Mouse (Mus musculus) hindbrain, embryonic 14.5 days (tissue): Measurements from ENCODE around the gene Prkca. TPM values are rescaled to one million over a fixed set of nuclear protein-coding genes. Genes with fewer than 3 reads are reported as not detected.
"Not testable (repeated sequence)": the region's sequence is repeated elsewhere in the genome, so short reads cannot be mapped to it uniquely, and the experiment has no call there.

Experiments
- ATAC-seq: fragments of 200-750 bp; cut with Nextera tagmentation; 2 replicates; pipeline ENCODE4 v1.8.0; 2017; ENCODE audit warnings: moderate number of reproducible peaks, mild to moderate bottlenecking, moderate TSS enrichment, moderate library complexity; ENCODE audit not compliant: low FRiP score
- DNase-seq: peaks from one replicate; pipeline ENCODE4 v3.0.0-alpha.2; 2015; ENCODE audit warnings: low spot score
- H3K27ac ChIP-seq: fragments of 300-500 bp; sonication (generic); 2 replicates; pipeline ENCODE4 v1.5.1; 2014; ENCODE audit warnings: mild to moderate bottlenecking, moderate library complexity
- H3K27me3 ChIP-seq: fragments of 300-500 bp; sonication (generic); 2 replicates; pipeline ENCODE4 v1.6.1; 2014; ENCODE audit warnings: mild to moderate bottlenecking, low read length, mixed read lengths; ENCODE audit not compliant: control insufficient read depth, insufficient read depth
- H3K36me3 ChIP-seq: fragments of 300-500 bp; sonication (generic); replicated peaks from 2 replicates; pipeline ENCODE4 v1.6.1; 2014; ENCODE audit not compliant: control insufficient read depth, insufficient read depth
- H3K4me1 ChIP-seq: fragments of 300-500 bp; sonication (generic); replicated peaks from 2 replicates; pipeline ENCODE4 v1.6.1; 2014; ENCODE audit warnings: antibody characterized with exemption, low read length, mixed read lengths; ENCODE audit not compliant: control insufficient read depth, insufficient read depth
- H3K4me2 ChIP-seq: fragments of 300-500 bp; sonication (generic); replicated peaks from 2 replicates; pipeline ENCODE4 v1.6.1; 2014; ENCODE audit warnings: mild to moderate bottlenecking, moderate library complexity
- H3K4me3 ChIP-seq: fragments of 300-500 bp; sonication (generic); replicated peaks from 2 replicates; pipeline ENCODE4 v1.5.1; 2014; ENCODE audit warnings: mild to moderate bottlenecking, low read length
- H3K9ac ChIP-seq: fragments of 300-500 bp; sonication (generic); 2 replicates; pipeline ENCODE4 v1.6.1; 2014
- H3K9me3 ChIP-seq: fragments of 300-500 bp; sonication (generic); 2 replicates; pipeline ENCODE4 v1.6.1; 2016; ENCODE audit warnings: low read length; ENCODE audit not compliant: control insufficient read depth
- WGBS: fragments of 180-500 bp; shearing (Covaris S2); extraction: QIAGEN DNeasy Blood & Tissue Kit; methylation state at CpG from one replicate; pipeline ENCODE4 v1.1.7; 2014; 5-methylcytosine and 5-hydroxymethylcytosine counted together
- polyA plus RNA-seq: library from polyadenylated mRNA; unstranded; fragments of >200 nt; fragmentation: Nextera tagmentation; extraction: Ambion mirVana; gene quantifications from 2 replicates; pipeline ENCODE4 v1.2.1, GENCODE M21; 2014

Gene Prkca
- polyA plus RNA-seq, 1 experiment from 2014 or later: 9.1 TPM

DNA sequence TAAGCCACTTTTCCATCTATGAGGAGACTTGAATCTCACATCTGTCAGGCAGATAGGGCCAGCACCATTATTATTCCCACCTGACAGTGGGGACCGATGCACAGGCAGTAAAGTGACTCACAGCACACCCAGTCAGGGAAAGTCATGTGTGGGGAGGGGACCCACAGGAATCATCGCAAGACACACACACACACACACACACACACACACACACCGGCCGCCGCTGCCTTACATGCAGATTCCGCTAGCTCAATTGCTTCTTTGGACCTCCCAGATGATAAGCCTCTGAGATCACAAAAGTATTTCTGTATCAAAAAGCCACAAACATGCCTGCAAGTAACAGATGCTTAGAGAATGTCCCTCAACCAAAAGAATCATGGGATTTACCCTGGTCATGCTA, 239.6 kb downstream of the Prkca start:
- H3K9me3 ChIP-seq: no peaks in the 10 kb centered on the region
- H3K4me3 ChIP-seq: no peak overlapping the region
- ATAC-seq: no peak
- no peaks in the 10 kb centered on the region for H3K4me1 ChIP-seq
- H3K36me3 ChIP-seq: no peaks in the 10 kb centered on the region
- H3K27me3 ChIP-seq: no peaks in the 10 kb centered on the region
- DNase-seq: no peak
- no peak overlapping the region for H3K9ac ChIP-seq
- H3K4me2 ChIP-seq: no peak overlapping the region
- WGBS: 81% methylated on average over 6 of the region's 6 CpGs
- H3K27ac ChIP-seq: no peak overlapping the region

DNA sequence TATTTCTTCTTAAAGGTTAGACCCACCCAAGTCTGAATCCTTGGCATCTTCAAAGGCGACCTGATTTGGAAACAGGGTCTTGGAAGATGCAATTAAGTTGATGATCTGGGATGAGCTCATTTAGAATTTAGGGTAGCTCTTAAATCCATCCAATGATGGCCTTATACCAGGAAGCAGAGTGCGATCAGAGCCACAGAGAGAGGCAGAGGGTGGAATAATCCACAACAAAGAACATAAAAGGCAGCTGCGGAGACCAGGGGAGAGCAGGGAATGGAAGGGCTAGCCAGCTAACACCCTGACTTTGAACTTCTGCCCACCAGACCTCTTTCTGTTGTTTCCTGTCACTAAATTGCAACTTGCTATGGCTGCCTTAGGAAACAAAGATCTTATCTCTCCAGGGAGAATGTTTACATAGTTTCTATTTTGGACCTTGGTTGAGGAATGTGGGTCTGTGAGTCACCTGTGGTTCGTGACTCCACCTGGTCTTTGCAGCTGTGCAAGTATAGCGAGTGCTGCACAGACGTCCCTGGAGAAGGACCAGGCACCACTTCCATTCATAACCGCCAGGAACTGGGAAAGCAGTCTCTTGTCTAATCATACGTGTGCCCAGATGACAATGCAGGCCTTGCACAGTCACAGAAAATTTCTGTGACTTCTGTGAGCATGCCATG, 242.3 kb downstream of the Prkca start:
- H3K9ac ChIP-seq: no peak overlapping the region
- no peaks in the 10 kb centered on the region for H3K36me3 ChIP-seq
- WGBS: 80% methylated on average over 8 of the region's 8 CpGs
- H3K4me3 ChIP-seq: no peak overlapping the region
- no peaks in the 10 kb centered on the region for H3K27me3 ChIP-seq
- no peak for ATAC-seq
- no peak overlapping the region for H3K4me2 ChIP-seq
- no peaks in the 10 kb centered on the region for H3K9me3 ChIP-seq
- no peak overlapping the region for H3K27ac ChIP-seq
- no peaks in the 10 kb centered on the region for H3K4me1 ChIP-seq
- no peak for DNase-seq

DNA sequence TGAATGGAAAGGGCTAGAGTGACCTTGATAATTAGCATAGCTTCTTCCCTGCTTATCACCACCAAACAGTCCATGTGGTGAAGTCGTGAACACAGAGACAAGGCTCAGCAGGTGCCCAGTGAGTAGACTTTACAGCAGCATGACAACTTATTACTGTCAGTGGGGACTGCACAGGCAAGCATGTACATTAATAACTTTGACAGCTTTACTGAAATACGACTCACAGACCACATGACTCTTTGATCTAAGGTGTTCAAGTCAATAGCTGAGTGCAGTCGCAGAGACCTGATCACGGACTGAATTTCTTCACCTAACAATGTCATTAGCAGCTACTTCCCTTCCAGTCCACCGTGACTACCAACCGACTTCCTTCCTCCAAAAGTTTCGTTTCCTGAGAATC, 245.4 kb downstream of the Prkca start:
- Histone ChIP-seq H3K4me1 (no peaks in the 10 kb centered on the region), H3K4me2 (no peak overlapping the region), H3K27ac (no peak overlapping the region), H3K4me3 (no peak overlapping the region), H3K36me3 (no peaks in the 10 kb centered on the region), H3K9ac (no peak overlapping the region), H3K9me3 (no peaks in the 10 kb centered on the region), H3K27me3 (no peaks in the 10 kb centered on the region)
- ATAC-seq: no peak
- 82% methylated on average over 7 of the region's 7 CpGs for WGBS
- no peak for DNase-seq

DNA sequence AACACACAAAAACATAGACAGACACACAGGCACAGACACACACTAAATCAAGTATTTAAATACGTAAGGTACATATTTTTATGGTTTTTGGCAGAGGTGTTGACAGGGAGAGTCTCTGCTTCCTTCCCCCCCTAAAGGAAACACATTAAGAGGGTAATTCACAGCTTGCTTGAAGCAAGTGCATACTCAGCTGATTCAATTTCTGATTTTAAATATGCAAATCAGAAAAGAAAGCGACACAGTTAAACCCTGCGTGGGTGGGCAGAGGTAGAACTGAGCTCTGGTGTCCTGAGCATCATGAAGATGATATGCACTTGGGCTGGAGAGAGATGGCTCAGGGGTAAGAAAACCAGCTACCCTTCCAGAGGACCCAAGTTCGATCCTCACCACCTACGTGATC, 248.9 kb downstream of the Prkca start:
- Histone ChIP-seq H3K27ac (no peak overlapping the region), H3K9me3 (no peaks in the 10 kb centered on the region), H3K27me3 (no peaks in the 10 kb centered on the region), H3K36me3 (no peaks in the 10 kb centered on the region), H3K4me1 (no peaks in the 10 kb centered on the region), H3K4me3 (no peak overlapping the region), H3K4me2 (no peak overlapping the region), H3K9ac (no peak overlapping the region)
- ATAC-seq: no peak
- DNase-seq: no peak
- 89% methylated on average over 5 of the region's 5 CpGs for WGBS

DNA sequence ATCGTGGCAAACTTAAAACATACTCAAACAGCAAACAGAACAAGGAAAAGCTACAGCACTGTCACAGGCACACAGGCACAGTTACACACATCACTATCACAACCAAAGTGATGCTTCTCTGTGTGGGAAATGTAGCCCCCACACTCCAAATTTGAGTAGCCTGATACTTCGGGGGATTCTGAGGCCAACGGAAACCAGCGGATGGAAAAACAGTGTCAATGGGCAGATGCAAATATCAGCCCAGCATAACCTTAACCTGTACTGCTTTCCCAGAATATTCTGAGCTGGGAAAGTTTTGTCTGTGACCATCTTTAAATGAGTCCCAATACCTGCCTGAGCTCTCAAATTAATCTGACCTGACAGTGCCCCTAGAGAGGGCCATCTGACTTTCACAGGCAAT, 250.5 kb downstream of the Prkca start:
- WGBS: 92% methylated on average over 4 of the region's 4 CpGs
- H3K9ac ChIP-seq: no peak overlapping the region
- H3K27ac ChIP-seq: no peak overlapping the region
- no peaks in the 10 kb centered on the region for H3K4me1 ChIP-seq
- no peak overlapping the region for H3K4me2 ChIP-seq
- H3K36me3 ChIP-seq: no peaks in the 10 kb centered on the region
- H3K4me3 ChIP-seq: no peak overlapping the region
- no peak for ATAC-seq
- H3K9me3 ChIP-seq: no peaks in the 10 kb centered on the region
- no peak for DNase-seq
- no peaks in the 10 kb centered on the region for H3K27me3 ChIP-seq

DNA sequence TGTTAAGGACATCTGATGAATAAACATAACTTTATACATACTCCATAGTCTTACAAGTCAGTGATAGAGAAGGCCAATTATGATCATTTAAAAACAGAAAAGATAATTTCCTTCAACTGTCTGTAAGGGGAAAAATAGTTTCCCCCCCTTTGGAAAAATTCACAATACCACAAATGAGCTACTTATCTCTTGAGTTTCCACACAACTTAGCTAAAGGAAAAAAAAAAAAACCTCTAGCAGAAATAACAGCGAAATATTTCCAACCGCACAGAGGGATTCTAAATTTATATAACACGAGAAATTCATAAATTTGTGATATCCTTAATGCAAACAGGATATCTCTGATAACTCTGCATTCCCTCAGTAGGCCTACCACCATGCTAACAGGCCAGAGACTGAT, 252.5 kb downstream of the Prkca start:
- no peak overlapping the region for H3K4me2 ChIP-seq
- ATAC-seq: no peak
- no peaks in the 10 kb centered on the region for H3K4me1 ChIP-seq
- no peaks in the 10 kb centered on the region for H3K36me3 ChIP-seq
- H3K9ac ChIP-seq: no peak overlapping the region
- DNase-seq: no peak
- H3K27ac ChIP-seq: no peak overlapping the region
- 93% methylated on average over 3 of the region's 3 CpGs for WGBS
- no peaks in the 10 kb centered on the region for H3K9me3 ChIP-seq
- H3K27me3 ChIP-seq: no peaks in the 10 kb centered on the region
- H3K4me3 ChIP-seq: no peak overlapping the region

- WGBS: 40% methylated on average over 8 of the region's 8 CpGs
- no peaks in the 10 kb centered on the region for H3K9me3 ChIP-seq
- no peak overlapping the region for H3K9ac ChIP-seq
- no peak for ATAC-seq
- H3K4me1 ChIP-seq: no peaks in the 10 kb centered on the region
- no peaks in the 10 kb centered on the region for H3K27me3 ChIP-seq
- H3K27ac ChIP-seq: no peak overlapping the region
- H3K36me3 ChIP-seq: no peaks in the 10 kb centered on the region
- no peak overlapping the region for H3K4me3 ChIP-seq
- DNase-seq: no peak
- H3K4me2 ChIP-seq: no peak overlapping the region
Observed at GRCm38 (mm10) chr11:108090706-108091105, 253.0 kb downstream of the Prkca start.

GRCm38 (mm10) chr11:108088063-108088462, 255.7 kb downstream of the Prkca start:
- Histone ChIP-seq H3K27me3 (no peaks in the 10 kb centered on the region), H3K4me1 (no peaks in the 10 kb centered on the region), H3K4me3 (no peak overlapping the region), H3K9me3 (no peaks in the 10 kb centered on the region), H3K9ac (no peak overlapping the region), H3K27ac (no peak overlapping the region), H3K4me2 (no peak overlapping the region), H3K36me3 (no peaks in the 10 kb centered on the region)
- 95% methylated on average over 5 of the region's 5 CpGs for WGBS
- DNase-seq (no peak), ATAC-seq (no peak)

- not testable (repeated sequence) for H3K4me1 ChIP-seq, H3K9ac ChIP-seq, H3K36me3 ChIP-seq, H3K27ac ChIP-seq, DNase-seq, H3K9me3 ChIP-seq, ATAC-seq, H3K27me3 ChIP-seq, H3K4me2 ChIP-seq, H3K4me3 ChIP-seq
- 88% methylated on average over 1 of the region's 1 CpGs for WGBS
Observed at GRCm38 (mm10) chr11:108087105-108087700, 256.5 kb downstream of the Prkca start.

- Histone ChIP-seq H3K27ac (no peak overlapping the region), H3K4me1 (0 out of 2 replicates have a peak, but pooled peaks cover 6% of the 10 kb centered on the region), H3K27me3 (no peaks in the 10 kb centered on the region), H3K9ac (no peak overlapping the region), H3K4me3 (no peak overlapping the region), H3K4me2 (no peak overlapping the region), H3K36me3 (no peaks in the 10 kb centered on the region), H3K9me3 (no peaks in the 10 kb centered on the region)
- DNase-seq: no peak
- no peak for ATAC-seq
Observed at GRCm38 (mm10) chr11:108082673-108083072, 261.1 kb downstream of the Prkca start.
